Mouse (Mus musculus) neural tube, embryonic 11.5 days (tissue): ENCODE results near the gene Fbp1. TPM values are rescaled to one million over a fixed set of nuclear protein-coding genes. Genes with fewer than 3 reads are reported as not detected.
A peak's percentile ranks its signal among the peaks of the same experiment; 100 is the strongest.

Experiments used
- ATAC-seq: fragments of 200-750 bp; cut with Nextera tagmentation; 2 replicates; pipeline ENCODE4 v1.8.0; 2017; ENCODE audit warnings: moderate number of reproducible peaks, mild to moderate bottlenecking, moderate TSS enrichment, moderate library complexity; ENCODE audit not compliant: insufficient read depth, low FRiP score, low TSS enrichment
- DNase-seq: peaks from one replicate; pipeline ENCODE4 v3.0.0-alpha.2; 2015; ENCODE audit warnings: low spot score
- H3K27ac ChIP-seq: fragments of 300-500 bp; sonication (generic); 2 replicates; pipeline ENCODE4 v1.5.1; 2014; ENCODE audit warnings: low read depth, mild to moderate bottlenecking, low read length
- H3K27me3 ChIP-seq: fragments of 300-500 bp; sonication (generic); 2 replicates; pipeline ENCODE4 v1.6.1; 2014; ENCODE audit warnings: mild to moderate bottlenecking, low read length, mixed read lengths; ENCODE audit not compliant: control insufficient read depth, insufficient read depth
- H3K36me3 ChIP-seq: fragments of 300-500 bp; sonication (generic); 2 replicates; pipeline ENCODE4 v1.6.1; 2014; ENCODE audit warnings: mild to moderate bottlenecking, low read length, moderate library complexity, mixed read lengths; ENCODE audit not compliant: control insufficient read depth, insufficient read depth
- H3K4me1 ChIP-seq: fragments of 300-500 bp; sonication (generic); 2 replicates; pipeline ENCODE4 v1.6.1; 2014; ENCODE audit warnings: low read length, mixed read lengths; ENCODE audit not compliant: control insufficient read depth, insufficient read depth
- H3K4me2 ChIP-seq: fragments of 300-500 bp; sonication (generic); 2 replicates; pipeline ENCODE4 v1.6.1; 2014; ENCODE audit warnings: low read depth, mild to moderate bottlenecking, moderate library complexity
- H3K4me3 ChIP-seq: fragments of 300-500 bp; sonication (generic); 2 replicates; pipeline ENCODE4 v1.5.1; 2014; ENCODE audit warnings: low read depth, low read length
- H3K9ac ChIP-seq: fragments of 300-500 bp; sonication (generic); 2 replicates; pipeline ENCODE4 v1.6.1; 2014; ENCODE audit warnings: mild to moderate bottlenecking, low read length
- H3K9me3 ChIP-seq: fragments of 300-500 bp; sonication (generic); 2 replicates; pipeline ENCODE4 v1.6.1; 2016; ENCODE audit warnings: low read length; ENCODE audit not compliant: control insufficient read depth
- WGBS: fragments of 180-500 bp; shearing (Covaris S2); extraction: QIAGEN DNeasy Blood & Tissue Kit; methylation state at CpG from one replicate; pipeline ENCODE4 v1.1.7; 2014; 5-methylcytosine and 5-hydroxymethylcytosine counted together
- polyA plus RNA-seq: library from polyadenylated mRNA; unstranded; fragments of >200 nt; fragmentation: Nextera tagmentation; extraction: Ambion mirVana; gene quantifications from 2 replicates; pipeline ENCODE4 v1.2.1, GENCODE M21; 2014

The Fbp1 gene
- polyA plus RNA-seq, 1 experiment from 2014 or later = not detected

- Histone ChIP-seq H3K9ac (no peak overlapping the region), H3K27me3 (no peaks in the 10 kb centered on the region), H3K36me3 (no peaks in the 10 kb centered on the region), H3K4me1 (no peaks in the 10 kb centered on the region), H3K27ac (no peak overlapping the region), H3K4me3 (no peak overlapping the region), H3K4me2 (no peak overlapping the region), H3K9me3 (no peaks in the 10 kb centered on the region)
- no peak for ATAC-seq
- WGBS = 29% methylated on average over 8 of the region's 8 CpGs
- DNase-seq = no peak
Measured at GRCm38 (mm10) chr13:62879831-62880615, 8.1 kb downstream of the Fbp1 start.

DNA sequence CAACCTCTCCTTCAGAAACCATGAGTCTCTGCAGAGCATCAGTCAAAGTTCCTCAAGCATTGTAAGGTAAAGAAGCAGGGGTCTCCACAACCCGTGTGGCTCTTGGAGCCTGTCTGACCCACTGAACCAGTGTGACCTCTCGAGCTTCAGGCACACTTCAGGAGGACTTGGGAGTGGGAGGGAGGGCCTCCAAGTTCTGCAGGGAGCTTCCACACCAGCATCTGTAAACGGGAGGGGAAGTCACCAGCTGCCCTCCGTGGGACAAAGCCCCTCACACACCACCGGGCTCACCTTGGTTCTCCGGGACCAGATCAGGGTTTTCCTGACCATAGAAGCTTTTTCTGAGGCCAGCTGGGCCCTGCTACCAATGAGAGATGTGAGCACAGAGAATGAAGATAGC lies 8.7 kb downstream of the Fbp1 start:
- H3K9me3 ChIP-seq = no peaks in the 10 kb centered on the region
- no peak overlapping the region for H3K4me3 ChIP-seq
- DNase-seq (no peak), ATAC-seq (no peak)
- no peaks in the 10 kb centered on the region for H3K27me3 ChIP-seq
- 36% methylated on average over 6 of the region's 6 CpGs for WGBS
- H3K9ac ChIP-seq = no peak overlapping the region
- H3K4me1 ChIP-seq = no peaks in the 10 kb centered on the region
- no peak overlapping the region for H3K4me2 ChIP-seq
- no peaks in the 10 kb centered on the region for H3K36me3 ChIP-seq
- H3K27ac ChIP-seq = no peak overlapping the region

- Histone ChIP-seq H3K9me3 (no peaks in the 10 kb centered on the region), H3K36me3 (no peaks in the 10 kb centered on the region), H3K27ac (no peak overlapping the region), H3K27me3 (no peaks in the 10 kb centered on the region), H3K4me3 (no peak overlapping the region), H3K4me2 (no peak overlapping the region), H3K4me1 (no peaks in the 10 kb centered on the region), H3K9ac (no peak overlapping the region)
- ATAC-seq (no peak), DNase-seq (no peak)
- WGBS = 12% methylated on average over 5 of the region's 5 CpGs
Measured at GRCm38 (mm10) chr13:62877247-62877646, 10.8 kb downstream of the Fbp1 start.

DNA sequence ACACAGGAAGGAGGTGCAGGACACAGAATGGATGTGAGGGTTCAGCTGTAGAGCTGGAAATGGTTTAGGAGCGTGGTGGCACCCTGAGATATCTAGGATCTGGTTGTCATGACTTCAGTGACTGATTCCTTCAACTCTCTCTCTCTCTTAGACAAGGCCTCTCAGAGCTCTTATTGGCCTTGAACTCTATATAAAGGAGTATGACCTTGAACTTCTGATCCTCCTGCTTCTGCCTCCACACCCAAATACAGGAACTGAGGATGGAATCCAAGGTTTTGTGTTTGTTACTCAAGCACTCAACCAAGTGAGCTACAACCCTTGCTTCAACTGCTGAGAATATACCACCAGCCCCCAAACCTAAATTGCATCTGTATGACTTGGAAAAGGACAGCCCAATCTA lies 12.0 kb downstream of the Fbp1 start:
- H3K36me3 ChIP-seq = no peaks in the 10 kb centered on the region
- ATAC-seq (no peak), DNase-seq (no peak)
- no peaks in the 10 kb centered on the region for H3K27me3 ChIP-seq
- H3K27ac ChIP-seq = no peak overlapping the region
- H3K4me2 ChIP-seq = no peak overlapping the region
- no peaks in the 10 kb centered on the region for H3K9me3 ChIP-seq
- no peak overlapping the region for H3K4me3 ChIP-seq
- 79% methylated on average over 1 of the region's 1 CpGs for WGBS
- no peaks in the 10 kb centered on the region for H3K4me1 ChIP-seq
- no peak overlapping the region for H3K9ac ChIP-seq

- H3K36me3 ChIP-seq = no peaks in the 10 kb centered on the region
- H3K4me1 ChIP-seq = no peaks in the 10 kb centered on the region
- no peaks in the 10 kb centered on the region for H3K9me3 ChIP-seq
- DNase-seq (no peak), ATAC-seq (no peak)
- H3K27ac ChIP-seq = no peak overlapping the region
- H3K4me3 ChIP-seq = no peak overlapping the region
- no peak overlapping the region for H3K4me2 ChIP-seq
- no peak overlapping the region for H3K9ac ChIP-seq
- 69% methylated on average over 3 of the region's 3 CpGs for WGBS
- H3K27me3 ChIP-seq = no peaks in the 10 kb centered on the region
Measured at GRCm38 (mm10) chr13:62872252-62872651, 15.8 kb downstream of the Fbp1 start.

GRCm38 (mm10) chr13:62870605-62871004 lies 17.5 kb downstream of the Fbp1 start:
- no peak for ATAC-seq
- no peaks in the 10 kb centered on the region for H3K36me3 ChIP-seq
- H3K9ac ChIP-seq = no peak overlapping the region
- no peak overlapping the region for H3K27ac ChIP-seq
- H3K27me3 ChIP-seq = no peaks in the 10 kb centered on the region
- no peaks in the 10 kb centered on the region for H3K4me1 ChIP-seq
- H3K4me2 ChIP-seq = no peak overlapping the region
- WGBS = 69% methylated on average over 2 of the region's 2 CpGs
- no peak overlapping the region for H3K4me3 ChIP-seq
- no peaks in the 10 kb centered on the region for H3K9me3 ChIP-seq
- DNase-seq = no peak

DNA sequence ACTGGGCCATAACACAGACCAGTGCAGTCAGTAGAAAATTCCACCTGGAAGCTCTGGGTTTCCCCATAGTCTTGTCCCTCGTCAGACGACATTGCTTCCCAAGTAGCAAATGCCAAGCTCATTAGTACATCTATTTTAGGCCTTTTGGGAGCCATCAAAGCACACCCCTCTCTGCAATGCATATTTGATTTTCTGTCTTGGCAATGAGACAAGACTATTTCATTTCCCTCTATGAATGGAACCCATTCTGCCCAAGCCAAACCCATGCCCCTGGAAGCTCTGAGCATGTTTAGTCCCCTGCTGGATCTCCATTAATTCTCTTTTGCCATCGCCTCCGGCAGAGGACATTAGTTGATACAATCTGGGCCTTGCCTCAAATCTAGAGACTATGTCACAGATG lies 21.3 kb downstream of the Fbp1 start:
- no peak overlapping the region for H3K27ac ChIP-seq
- H3K4me1 ChIP-seq = no peaks in the 10 kb centered on the region
- H3K4me2 ChIP-seq = no peak overlapping the region
- H3K27me3 ChIP-seq = no peaks in the 10 kb centered on the region
- H3K4me3 ChIP-seq = no peak overlapping the region
- ATAC-seq = no peak
- no peak overlapping the region for H3K9ac ChIP-seq
- H3K36me3 ChIP-seq = no peaks in the 10 kb centered on the region
- no peak for DNase-seq
- WGBS = 82% methylated on average over 4 of the region's 4 CpGs
- H3K9me3 ChIP-seq = no peaks in the 10 kb centered on the region

DNA sequence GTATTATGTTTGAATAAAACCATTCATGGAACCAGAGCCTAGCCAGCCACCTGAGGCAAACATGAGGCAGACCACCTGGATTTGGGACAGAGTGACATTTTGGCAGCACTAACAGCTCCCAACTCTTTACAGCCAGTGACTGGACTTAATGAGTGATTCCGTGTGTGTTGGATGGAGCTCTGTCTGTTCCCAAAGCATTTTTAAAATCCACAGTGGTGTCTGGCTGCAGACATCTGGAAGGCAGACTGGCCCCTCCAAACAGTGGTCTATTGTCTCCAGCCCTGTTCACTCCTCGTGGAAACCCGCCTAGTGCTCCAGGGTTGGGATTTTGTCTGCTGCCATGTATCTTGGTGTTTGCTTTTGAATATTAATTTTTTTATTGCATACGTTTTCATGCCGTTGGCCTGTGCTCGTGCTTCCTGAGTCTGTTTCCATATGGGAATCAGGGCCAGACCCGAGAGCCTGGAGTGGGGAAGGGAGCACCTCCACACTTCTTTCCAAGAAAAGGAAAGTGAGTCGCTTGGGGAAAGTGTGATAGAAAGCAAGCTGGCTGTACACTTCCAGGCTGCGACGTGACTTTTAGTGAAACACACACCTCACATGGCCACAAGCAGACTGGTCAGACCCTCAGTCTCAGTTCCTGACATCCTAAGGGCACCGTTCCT lies 22.3 kb downstream of the Fbp1 start:
- DNase-seq = peak; percentile 48
- no peak for ATAC-seq
- Histone ChIP-seq H3K9me3 (no peaks in the 10 kb centered on the region), H3K27me3 (no peaks in the 10 kb centered on the region), H3K4me3 (no peak overlapping the region), H3K27ac (peak overlapping the region; percentile 56; the same call in 1 of the 2 replicates), H3K36me3 (no peaks in the 10 kb centered on the region), H3K4me1 (no peaks in the 10 kb centered on the region), H3K9ac (no peak overlapping the region), H3K4me2 (no peak overlapping the region)
- WGBS = 66% methylated on average over 11 of the region's 11 CpGs

DNA sequence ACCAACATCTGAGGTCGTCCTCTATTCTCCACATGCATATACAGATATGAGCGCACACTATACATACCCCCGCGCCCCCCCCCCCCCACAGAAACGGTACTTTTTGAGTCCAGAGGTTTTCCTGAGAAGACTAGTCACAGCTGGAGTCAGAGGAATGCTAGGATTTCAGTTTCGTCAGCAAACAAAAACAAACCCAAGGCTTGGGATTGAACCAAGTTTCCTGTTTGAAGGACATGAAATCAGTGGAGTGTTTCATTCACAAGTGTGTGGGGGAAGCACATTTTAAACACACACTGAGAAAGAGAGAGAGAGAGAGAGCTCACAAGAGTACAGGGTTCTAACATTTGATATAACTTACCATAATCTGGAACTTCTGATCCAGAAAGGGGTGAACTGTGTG lies 24.3 kb downstream of the Fbp1 start:
- 71% methylated on average over 6 of the region's 6 CpGs for WGBS
- no peak for DNase-seq
- Histone ChIP-seq H3K27ac (no peak overlapping the region), H3K4me3 (no peak overlapping the region), H3K9me3 (no peaks in the 10 kb centered on the region), H3K4me2 (no peak overlapping the region), H3K27me3 (no peaks in the 10 kb centered on the region), H3K36me3 (no peaks in the 10 kb centered on the region), H3K9ac (no peak overlapping the region), H3K4me1 (no peaks in the 10 kb centered on the region)
- no peak for ATAC-seq
